Mouse (Mus musculus) heart, embryonic 10.5 days (tissue): ENCODE data around the gene Nhp2. TPM values are rescaled to one million over a fixed set of nuclear protein-coding genes. Genes with fewer than 3 reads are reported as not detected.

Source experiments
- DNase-seq: peaks from one replicate; pipeline ENCODE4 v3.0.0-alpha.2; 2017; ENCODE audit warnings: low spot score
- H3K27ac ChIP-seq: fragments of 300-500 bp; sonication (generic); 2 replicates; pipeline ENCODE4 v1.5.1; 2016; ENCODE audit warnings: mild to moderate bottlenecking
- H3K27me3 ChIP-seq: fragments of 300-500 bp; sonication (generic); 2 replicates; pipeline ENCODE4 v1.6.1; 2016; ENCODE audit warnings: mild to moderate bottlenecking; ENCODE audit not compliant: poor library complexity, insufficient read depth, severe bottlenecking
- H3K36me3 ChIP-seq: fragments of 300-500 bp; sonication (generic); 2 replicates; pipeline ENCODE4 v1.6.1; 2016; ENCODE audit warnings: mild to moderate bottlenecking, moderate library complexity
- H3K4me1 ChIP-seq: fragments of 300-500 bp; sonication (generic); 2 replicates; pipeline ENCODE4 v1.6.1; 2016; ENCODE audit warnings: mild to moderate bottlenecking
- H3K4me3 ChIP-seq: fragments of 300-500 bp; sonication (generic); 2 replicates; pipeline ENCODE4 v1.5.1; 2016; ENCODE audit warnings: mild to moderate bottlenecking, moderate library complexity
- H3K9me3 ChIP-seq: fragments of 300-500 bp; sonication (generic); 2 replicates; pipeline ENCODE4 v1.6.1; 2016; ENCODE audit warnings: mild to moderate bottlenecking, moderate library complexity
- WGBS: fragments of 180-500 bp; shearing (Covaris S2); methylation state at CpG from one replicate; pipeline ENCODE4 v1.1.7; 2016; 5-methylcytosine and 5-hydroxymethylcytosine counted together
- polyA plus RNA-seq: library from polyadenylated mRNA; unstranded; fragments of >200 nt; fragmentation: Nextera tagmentation; extraction: Ambion mirVana; gene quantifications from 2 replicates; pipeline ENCODE4 v1.2.1, GENCODE M21; 2016

The Nhp2 gene
- polyA plus RNA-seq, 1 experiment from 2014 or later: 210 TPM

- Histone ChIP-seq H3K27me3 (peaks cover 29% of the 10 kb centered on the region), H3K27ac (no peak overlapping the region), H3K4me1 (peaks cover 62% of the 10 kb centered on the region), H3K36me3 (peaks cover 30% of the 10 kb centered on the region), H3K4me3 (no peak overlapping the region), H3K9me3 (no peaks in the 10 kb centered on the region)
- no peak for DNase-seq
- WGBS: 80% methylated on average over 7 of the region's 7 CpGs
Measured at GRCm38 (mm10) chr11:51646245-51646644, 26.7 kb downstream of the Nhp2 start.

- Histone ChIP-seq H3K27ac (peak overlapping the region; percentile 18; the same call in 1 of the 2 replicates), H3K9me3 (no peaks in the 10 kb centered on the region), H3K4me3 (no peak overlapping the region), H3K4me1 (peaks cover 62% of the 10 kb centered on the region), H3K27me3 (peaks cover 32% of the 10 kb centered on the region), H3K36me3 (peaks cover 30% of the 10 kb centered on the region)
- DNase-seq: no peak
- 64% methylated on average over 15 of the region's 15 CpGs for WGBS
Measured at GRCm38 (mm10) chr11:51646751-51647667, 27.5 kb downstream of the Nhp2 start.

- peaks cover 23% of the 10 kb centered on the region for H3K27me3 ChIP-seq
- peaks cover 55% of the 10 kb centered on the region for H3K4me1 ChIP-seq
- H3K27ac ChIP-seq: peak overlapping the region; percentile 13; the same call in 1 of the 2 replicates
- DNase-seq: no peak
- no peaks in the 10 kb centered on the region for H3K9me3 ChIP-seq
- WGBS: 20% methylated on average over 3 of the region's 3 CpGs
- peaks cover 20% of the 10 kb centered on the region for H3K36me3 ChIP-seq
- H3K4me3 ChIP-seq: peak overlapping the region; percentile 79; the same call in 1 of the 2 replicates
Measured at GRCm38 (mm10) chr11:51648566-51648965, 29.0 kb downstream of the Nhp2 start.

GRCm38 (mm10) chr11:51649111-51649888, 29.8 kb downstream of the Nhp2 start:
- Histone ChIP-seq H3K36me3 (peaks cover 14% of the 10 kb centered on the region), H3K9me3 (no peaks in the 10 kb centered on the region), H3K27ac (peak overlapping the region; percentile 89), H3K27me3 (peaks cover 16% of the 10 kb centered on the region; the same call in 1 of the 2 replicates), H3K4me1 (peaks cover 48% of the 10 kb centered on the region), H3K4me3 (peak overlapping the region; percentile 79)
- 24% methylated on average over 11 of the region's 11 CpGs for WGBS
- DNase-seq: no peak

GRCm38 (mm10) chr11:51649889-51650199, 30.3 kb downstream of the Nhp2 start:
- DNase-seq: no peak
- 5% methylated on average over 7 of the region's 7 CpGs for WGBS
- Histone ChIP-seq H3K27me3 (peaks cover 11% of the 10 kb centered on the region; the same call in 1 of the 2 replicates), H3K9me3 (no peaks in the 10 kb centered on the region), H3K4me3 (peak overlapping the region; percentile 79), H3K36me3 (peaks cover 9% of the 10 kb centered on the region), H3K4me1 (peaks cover 48% of the 10 kb centered on the region), H3K27ac (peak overlapping the region; percentile 89)

GRCm38 (mm10) chr11:51650261-51650660, 30.7 kb downstream of the Nhp2 start:
- H3K27ac ChIP-seq: peak overlapping the region; percentile 89
- peaks cover 5% of the 10 kb centered on the region for H3K36me3 ChIP-seq
- peaks cover 7% of the 10 kb centered on the region; the same call in 1 of the 2 replicates for H3K27me3 ChIP-seq
- DNase-seq: no peak
- WGBS: under 1% methylated on average over 29 of the region's 30 CpGs
- no peaks in the 10 kb centered on the region for H3K9me3 ChIP-seq
- peak overlapping the region; percentile 79 for H3K4me3 ChIP-seq
- H3K4me1 ChIP-seq: peaks cover 48% of the 10 kb centered on the region

- DNase-seq: peak; percentile 85
- Histone ChIP-seq H3K4me3 (peak within 1 kb of the TSS; percentile 79), H3K4me1 (peaks cover 48% of the 10 kb centered on the region), H3K27me3 (peaks cover 4% of the 10 kb centered on the region; the same call in 1 of the 2 replicates), H3K9me3 (no peaks in the 10 kb centered on the region), H3K36me3 (no peaks in the 10 kb centered on the region; the same call in 1 of the 2 replicates), H3K27ac (peak within 1 kb of the TSS; percentile 89)
- 1% methylated on average over 60 of the region's 70 CpGs for WGBS
Measured at GRCm38 (mm10) chr11:51650691-51651515, 31.4 kb downstream of the Nhp2 start, which contains the start of the genes N4bp3 and D930048N14Rik. N4bp3 (minus strand) TSS chr11:51650842. D930048N14Rik (plus strand) TSS chr11:51650954.

- H3K9me3 ChIP-seq: no peaks in the 10 kb centered on the region
- H3K4me1 ChIP-seq: peaks cover 37% of the 10 kb centered on the region
- no peak overlapping the region for H3K27ac ChIP-seq
- no peaks in the 10 kb centered on the region; the same call in 1 of the 2 replicates for H3K36me3 ChIP-seq
- no peak for DNase-seq
- no peak overlapping the region for H3K4me3 ChIP-seq
- 88% methylated on average over 4 of the region's 4 CpGs for WGBS
- peaks cover 4% of the 10 kb centered on the region; the same call in 1 of the 2 replicates for H3K27me3 ChIP-seq
Measured at GRCm38 (mm10) chr11:51652889-51653418, 33.4 kb downstream of the Nhp2 start.

GRCm38 (mm10) chr11:51653736-51654135, 34.2 kb downstream of the Nhp2 start:
- Histone ChIP-seq H3K4me1 (peaks cover 31% of the 10 kb centered on the region), H3K36me3 (no peaks in the 10 kb centered on the region; the same call in 1 of the 2 replicates), H3K27ac (no peak overlapping the region), H3K4me3 (no peak overlapping the region), H3K27me3 (peaks cover 4% of the 10 kb centered on the region; the same call in 1 of the 2 replicates), H3K9me3 (no peaks in the 10 kb centered on the region)
- whole genome bisulfite sequencing: 90% methylated on average over 6 of the region's 6 CpGs
- DNase-seq: no peak

GRCm38 (mm10) chr11:51654891-51655290, 35.4 kb downstream of the Nhp2 start:
- Histone ChIP-seq H3K4me1 (peaks cover 21% of the 10 kb centered on the region), H3K27ac (no peak overlapping the region), H3K9me3 (no peaks in the 10 kb centered on the region), H3K36me3 (no peaks in the 10 kb centered on the region; the same call in 1 of the 2 replicates), H3K4me3 (no peak overlapping the region), H3K27me3 (peaks cover 4% of the 10 kb centered on the region; the same call in 1 of the 2 replicates)
- DNase-seq: no peak
- WGBS: 90% methylated on average over 3 of the region's 3 CpGs

- H3K27me3 ChIP-seq: peaks cover 1% of the 10 kb centered on the region; the same call in 1 of the 2 replicates
- no peak for DNase-seq
- H3K36me3 ChIP-seq: no peaks in the 10 kb centered on the region; the same call in 1 of the 2 replicates
- H3K4me1 ChIP-seq: 0 out of 2 replicates have a peak, but pooled peaks cover 7% of the 10 kb centered on the region
- H3K4me3 ChIP-seq: no peak overlapping the region
- 80% methylated on average over 10 of the region's 10 CpGs for WGBS
- no peaks in the 10 kb centered on the region for H3K9me3 ChIP-seq
- no peak overlapping the region for H3K27ac ChIP-seq
Measured at GRCm38 (mm10) chr11:51656798-51657521, 37.4 kb downstream of the Nhp2 start.
